Mouse (Mus musculus) CD4-positive naive resting alpha-beta T cell, adult 57 days (primary cell): Measurements from ENCODE around the gene Agap2. TPM values are rescaled to one million over a fixed set of nuclear protein-coding genes. Genes with fewer than 3 reads are reported as not detected.

ENCODE experiments used
- total RNA-seq: library from RNA; stranded (reverse); gene quantifications from one replicate; pipeline ENCODE4 v1.2.4, GENCODE M21; 2023

Gene Agap2
- total RNA-seq: 146 TPM

GRCm38 (mm10) chr10:127075080-127075479, at the start of gene Agap2:
TSS of gene Agap2 (plus strand) at chr10:127075284.

GRCm38 (mm10) chr10:127030336-127031296, 44.5 kb upstream of the Agap2 start, which contains the start of gene Tsfm:
TSS of gene Tsfm (minus strand) at chr10:127030840.

GRCm38 (mm10) chr10:127041274-127041766, 33.8 kb upstream of the Agap2 start, which contains the start of the genes Mettl1 and Eef1akmt3:
TSS of gene Mettl1 (plus strand) at chr10:127041414.
TSS of gene Eef1akmt3 (minus strand) at chr10:127041513.

GRCm38 (mm10) chr10:127047954-127048353, 27.1 kb upstream of the Agap2 start, which contains the start of gene Cyp27b1:
TSS of gene Cyp27b1 (plus strand) at chr10:127048250.

GRCm38 (mm10) chr10:127059968-127060916, 14.8 kb upstream of the Agap2 start, which contains the start of gene March9:
TSS of gene March9 (minus strand) at chr10:127060184.

GRCm38 (mm10) chr10:127063239-127063872, 11.7 kb upstream of the Agap2 start, which contains the start of gene Cdk4:
TSS of gene Cdk4 (plus strand) at chr10:127063534.

GRCm38 (mm10) chr10:127070190-127071121, 4.6 kb upstream of the Agap2 start, which contains the start of gene Tspan31:
TSS of gene Tspan31 (minus strand) at chr10:127070264.

GRCm38 (mm10) chr10:127121066-127121477, 46.0 kb downstream of the Agap2 start, which contains the start of gene Os9:
TSS of gene Os9 (minus strand) at chr10:127121131.

Other genes with a start within 250 kb of the Agap2 start
- gene Atp23, start 173.9 kb upstream of the Agap2 start, total RNA-seq: 6.3 TPM
- gene Ctdsp2, start 96.6 kb upstream of the Agap2 start, total RNA-seq: 101 TPM
- gene Avil, start 74.6 kb upstream of the Agap2 start, total RNA-seq: 1.7 TPM
- 23.1 TPM for gene Tsfm, start 44.4 kb upstream of the Agap2 start, total RNA-seq
- gene Mettl1, start 33.9 kb upstream of the Agap2 start, total RNA-seq: 20.2 TPM
- gene Eef1akmt3, start 33.8 kb upstream of the Agap2 start, total RNA-seq: not detected
- not detected for gene Cyp27b1, start 27.0 kb upstream of the Agap2 start, total RNA-seq
- gene March9, start 15.1 kb upstream of the Agap2 start, total RNA-seq: 3.9 TPM
- gene Cdk4, start 11.8 kb upstream of the Agap2 start, total RNA-seq: 107 TPM
- 7.9 TPM for gene Tspan31, start 5.0 kb upstream of the Agap2 start, total RNA-seq
- 87.9 TPM for gene Os9, start 45.8 kb downstream of the Agap2 start, total RNA-seq
- 652 TPM for gene B4galnt1, start 89.9 kb downstream of the Agap2 start, total RNA-seq
- gene Slc26a10, start 105.4 kb downstream of the Agap2 start, total RNA-seq: 1.8 TPM
- 2.2 TPM for gene Arhgef25, start 114.8 kb downstream of the Agap2 start, total RNA-seq
- 65.3 TPM for gene Dtx3, start 120.4 kb downstream of the Agap2 start, total RNA-seq
- 40.5 TPM for gene Pip4k2c, start 136.3 kb downstream of the Agap2 start, total RNA-seq
- gene Kif5a, start 188.1 kb downstream of the Agap2 start, total RNA-seq: 0.44 TPM
- gene Dctn2, start 191.1 kb downstream of the Agap2 start, total RNA-seq: 104 TPM
- 106 TPM for gene Mbd6, start 213.7 kb downstream of the Agap2 start, total RNA-seq
- 51.3 TPM for gene Mars, start 236.5 kb downstream of the Agap2 start, total RNA-seq
- gene Arhgap9, start 246.7 kb downstream of the Agap2 start, total RNA-seq: 300 TPM